Comparison of ENCODE assay signal across 7 mouse cellular contexts in the genomic region with DNA sequence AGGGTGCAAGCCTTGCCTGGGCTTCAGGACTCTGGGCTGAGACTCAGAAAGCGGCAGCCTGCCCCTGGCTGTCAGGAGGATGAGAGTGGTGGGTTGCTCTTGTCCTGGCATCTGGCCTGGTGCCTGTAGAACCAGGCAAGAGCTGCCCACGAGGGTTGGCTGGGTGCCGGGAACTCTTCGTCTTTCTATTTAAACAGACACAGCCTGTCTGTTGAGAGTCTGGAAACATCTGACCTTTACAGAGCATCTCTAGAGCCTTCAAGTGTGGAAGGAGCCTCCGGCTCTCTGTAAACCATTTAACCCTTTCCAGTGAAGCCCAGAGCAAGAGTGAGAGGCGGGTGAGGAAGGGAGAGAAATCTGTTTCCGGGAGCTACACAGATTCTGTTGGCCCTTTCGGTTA. TPM values are rescaled to one million over a fixed set of nuclear protein-coding genes. Genes with fewer than 3 reads are reported as not detected.
DNase-seq lines count a peak whose midpoint lies in the region; TF ChIP-seq lines count a peak whose summit lies in the region.

No protein-coding gene starts in this region.

- peaks cover 12% of the 10 kb centered on the region for H3K4me1 ChIP-seq in olfactory bulb, adult 2 months (ENCODE audit: control insufficient read depth, insufficient read depth, low read length)
- H3K4me1 ChIP-seq in thymus, adult 2 months (replicated peaks; ENCODE audit: control insufficient read depth, insufficient read depth, low read length) = peaks cover 13% of the 10 kb centered on the region

- peak overlapping the region; percentile 3; the same call in 1 of the 2 replicates for H3K27ac ChIP-seq in olfactory bulb, adult 2 months (ENCODE audit: insufficient read depth, low read depth, low read length)
- no peak overlapping the region for H3K27ac ChIP-seq in thymus, adult 2 months (ENCODE audit: control insufficient read depth, insufficient read depth, low read length)

- intact Hi-C loops in left cerebral cortex, postnatal 10 days (cut with DNase I) = no loop called here

- H3K27me3 ChIP-seq in thymus, adult 2 months (ENCODE audit: control insufficient read depth, insufficient read depth, low read length) = no peaks in the 10 kb centered on the region

- peak; percentile 53 to 87 for DNase-seq in left cerebral cortex, postnatal 10 days (ENCODE audit: extremely low spot score in 1 of 2, low spot score in 2 of 2)
- DNase-seq in left cerebral cortex, adult 9 months (ENCODE audit: low spot score in 2 of 2) = no peak
- DNase-seq in adrenal gland, postnatal 4 days (ENCODE audit: low spot score in 2 of 2) = peak; percentile 32 to 45
- DNase-seq in gastrocnemius, postnatal 25 days = peak; percentile 19
- peak; percentile 61 to 73 for DNase-seq in kidney, postnatal 4 days
- no peak for DNase-seq in thymus, adult 2 months

- no peak overlapping the region for H3K4me3 ChIP-seq in olfactory bulb, adult 2 months (ENCODE audit: insufficient read depth, low read depth, low read length)
- no peak overlapping the region for H3K4me3 ChIP-seq in thymus, adult 2 months (ENCODE audit: control insufficient read depth, insufficient read depth, low read length)

- no peak for TF ChIP-seq POLR2A in olfactory bulb, adult 2 months (IDR thresholded peaks at IDR 0.05; ENCODE audit: insufficient read depth, low read depth, low read length)
- TF ChIP-seq POLR2A in thymus, adult 2 months (IDR thresholded peaks at IDR 0.05; ENCODE audit: control insufficient read depth, extremely low read depth, insufficient read depth, low read length, poor library complexity) = no peak

- no peaks in the 10 kb centered on the region for H3K36me3 ChIP-seq in thymus, adult 2 months (ENCODE audit: control insufficient read depth, insufficient read depth, low read length)

- 34% methylated on average over 8 of the region's 8 CpGs for WGBS in olfactory bulb, adult 2 months
- 63% methylated on average over 8 of the region's 8 CpGs for WGBS in thymus, adult 2 months

- TF ChIP-seq CTCF in olfactory bulb, adult 2 months (IDR thresholded peaks at IDR 0.05; ENCODE audit: insufficient read depth, low read depth, low read length) = no peak
- TF ChIP-seq CTCF in thymus, adult 2 months (IDR thresholded peaks at IDR 0.05; ENCODE audit: borderline replicate concordance, control insufficient read depth, extremely low read depth, insufficient read depth, low read length, poor library complexity) = no peak

RNA-seq across cellular contexts. Expression of a gene that starts 15.3 kb away (rescaled TPM):
- 10 to 100 TPM; 23.5 to 23.7 TPM for total RNA-seq in left cerebral cortex, postnatal 10 days (2021)
- total RNA-seq in adrenal gland, postnatal 4 days (2021) = 10 to 100 TPM; 62.1 to 66.9 TPM
- 1 to 10 TPM; 1.6 to 2.5 TPM for total RNA-seq in gastrocnemius, postnatal 25 days (2021)
- not detected in 2 replicates for polyA plus RNA-seq in olfactory bulb, adult 2 months (2012; ENCODE audit: insufficient read depth, insufficient read length, low replicate concordance, missing spikeins)
- polyA plus RNA-seq in thymus, adult 2 months (2012; rRNA removed) = 37.4 and 44.1 TPM in 2 replicates

RNA-seq across cellular contexts. Expression of a gene that starts 56.2 kb away (rescaled TPM):
- 10 to 100 TPM; 44.8 to 45.6 TPM for total RNA-seq in left cerebral cortex, postnatal 10 days (2021)
- total RNA-seq in adrenal gland, postnatal 4 days (2021) = 100 to 1,000 TPM; 275 to 289 TPM
- total RNA-seq in gastrocnemius, postnatal 25 days (2021) = 100 to 1,000 TPM; 102 to 256 TPM
- polyA plus RNA-seq in olfactory bulb, adult 2 months (2012; ENCODE audit: insufficient read depth, insufficient read length, low replicate concordance, missing spikeins) = not detected in 2 replicates
- 168 and 225 TPM in 2 replicates for polyA plus RNA-seq in thymus, adult 2 months (2012; rRNA removed)

Comparison
In these comparisons a context has a peak if more than half of its experiments do, and no peak if none do; other contexts are left out.
1. DNase-seq: peak in left cerebral cortex, postnatal 10 days (2 of 2), adrenal gland, postnatal 4 days (2 of 2), gastrocnemius, postnatal 25 days (single experiment) and kidney, postnatal 4 days (2 of 2); none in left cerebral cortex, adult 9 months (0 of 2) and thymus, adult 2 months (single experiment).
2. RNA of a gene that starts 15.3 kb away (total RNA-seq): 62.1 to 66.9 TPM in adrenal gland, postnatal 4 days and 23.5 to 23.7 TPM in left cerebral cortex, postnatal 10 days; 1.6 to 2.5 TPM in gastrocnemius, postnatal 25 days; every median in the first group is over 4 times any median in the second.